22 mouse cellular contexts compared by ENCODE assay signal in genomic region chr7:102103555-102103954, GRCm38 (mm10). TPM values are rescaled to one million over a fixed set of nuclear protein-coding genes. Genes with fewer than 3 reads are reported as not detected.
DNase-seq lines count a peak whose midpoint lies in the region; ATAC-seq and TF ChIP-seq lines count a peak whose summit lies in the region.
"Had no signal": no experiment of that assay in that cellular context is flagged by ENCODE, and none has a peak within 500 bp of the region (broad histone marks: within the 10 kb centered on the region; RNA-seq: fewer than 3 reads in every experiment).

No protein-coding gene starts in this region.

- peak; percentile 49 to 62; a peak in 3 of 4 replicates for TF ChIP-seq EP300 in MEL (IDR thresholded peaks at IDR 0.05; ENCODE audit: low read depth in 1 of 2, low read length in 2 of 2)
- TF ChIP-seq EP300 in liver, postnatal 0 days (IDR thresholded peaks at IDR 0.05; ENCODE audit: low read depth), result no peak

- no peak for TF ChIP-seq POLR2A in MEL (IDR thresholded peaks at IDR 0.05; ENCODE audit: control insufficient read depth in 1 of 2, insufficient read depth in 1 of 2, low read depth in 1 of 2, low read length in 2 of 2, poor library complexity in 1 of 2)
- no peak for TF ChIP-seq POLR2A in kidney, adult 2 months (IDR thresholded peaks at IDR 0.05; ENCODE audit: low read depth, low read length)

- WGBS in liver, embryonic 13.5 days (ENCODE audit: insufficient replicate concordance), result 21% methylated on average over 2 of the region's 2 CpGs
- WGBS in liver, postnatal 0 days (ENCODE audit: insufficient replicate concordance), result 44% methylated on average over 2 of the region's 2 CpGs
- 82% methylated on average over 2 of the region's 2 CpGs for WGBS in forebrain, embryonic 11.5 days
- WGBS in kidney, adult 2 months, result 86% methylated on average over 2 of the region's 2 CpGs

- peak; percentile 78 for ATAC-seq in liver, embryonic 13.5 days (ENCODE audit: low read depth)
- peak; percentile 45 for ATAC-seq in liver, postnatal 0 days
- ATAC-seq in forebrain, embryonic 11.5 days (replicated peaks; ENCODE audit: low FRiP score), result no peak
- ATAC-seq: CD4-positive, CD25-positive, alpha-beta regulatory T cell, adult 4 months; forebrain, embryonic 14.5 days had no signal

- no peak overlapping the region for H3K9ac ChIP-seq in MEL (ENCODE audit: control insufficient read depth, low read depth, low read length, poor library complexity, severe bottlenecking)
- H3K9ac ChIP-seq in liver, embryonic 13.5 days, result no peak overlapping the region
- no peak overlapping the region for H3K9ac ChIP-seq in liver, postnatal 0 days (replicated peaks)
- no peak overlapping the region for H3K9ac ChIP-seq in forebrain, embryonic 11.5 days (ENCODE audit: low read length)
- H3K9ac ChIP-seq: embryonic facial prominence, embryonic 13.5 days; heart, embryonic 12.5 days; hindbrain, embryonic 14.5 days had no signal

- H3K4me1 ChIP-seq in MEL (ENCODE audit: control insufficient read depth in 1 of 2, insufficient read depth in 2 of 2, low read length in 2 of 2), result peaks cover 6 to 9% of the 10 kb centered on the region in 2 experiments
- H3K4me1 ChIP-seq in liver, embryonic 13.5 days (replicated peaks), result peaks cover 46% of the 10 kb centered on the region
- H3K4me1 ChIP-seq in liver, postnatal 0 days (ENCODE audit: insufficient read depth), result peaks cover 12% of the 10 kb centered on the region
- peaks cover 7% of the 10 kb centered on the region; the same call in 1 of the 2 replicates for H3K4me1 ChIP-seq in forebrain, embryonic 11.5 days (replicated peaks; ENCODE audit: control insufficient read depth, insufficient read depth, low read length)
- H3K4me1 ChIP-seq in kidney, adult 2 months (ENCODE audit: control insufficient read depth, insufficient read depth, low read length), result peaks cover 4% of the 10 kb centered on the region; the same call in 1 of the 2 replicates

- no peak for TF ChIP-seq CTCF in gastrocnemius, adult 2 months (IDR thresholded peaks at IDR 0.05)
- no peak for TF ChIP-seq CTCF in MEL (IDR thresholded peaks at IDR 0.05 in 2 of 3, conservative IDR thresholded peaks at IDR 0.05 in 1 of 3; ENCODE audit: control insufficient read depth in 1 of 3, insufficient read depth in 1 of 3, low read depth in 2 of 3, low read length in 3 of 3, poor library complexity in 1 of 3, severe bottlenecking in 1 of 3)
- TF ChIP-seq CTCF in liver, postnatal 0 days (IDR thresholded peaks at IDR 0.05; ENCODE audit: low read depth), result no peak
- no peak for TF ChIP-seq CTCF in kidney, adult 2 months (conservative IDR thresholded peaks at IDR 0.05; ENCODE audit: insufficient read depth, insufficient read length, low read depth, low read length)

- peaks cover 0 to 3% of the 10 kb centered on the region in 2 experiments; a peak in 1 of 4 replicates for H3K36me3 ChIP-seq in MEL (ENCODE audit: control insufficient read depth in 1 of 2, insufficient read depth in 2 of 2, low read length in 2 of 2)
- no peaks in the 10 kb centered on the region for H3K36me3 ChIP-seq in liver, embryonic 13.5 days
- no peaks in the 10 kb centered on the region for H3K36me3 ChIP-seq in liver, postnatal 0 days (replicated peaks; ENCODE audit: insufficient read depth, low read length)
- no peaks in the 10 kb centered on the region for H3K36me3 ChIP-seq in forebrain, embryonic 11.5 days (ENCODE audit: control insufficient read depth, insufficient read depth, low read length)
- H3K36me3 ChIP-seq in kidney, adult 2 months (ENCODE audit: control insufficient read depth, insufficient read depth, low read length), result no peaks in the 10 kb centered on the region
- H3K36me3 ChIP-seq: embryonic facial prominence, embryonic 13.5 days; G1E; heart, embryonic 12.5 days; hindbrain, embryonic 10.5 days had no signal

- peak overlapping the region; percentile 71 for H3K4me3 ChIP-seq in gastrocnemius, adult 2 months
- no peak overlapping the region for H3K4me3 ChIP-seq in MEL (ENCODE audit: control insufficient read depth in 1 of 2, insufficient read depth in 1 of 2, low read depth in 2 of 2, low read length in 2 of 2)
- H3K4me3 ChIP-seq in liver, embryonic 13.5 days (replicated peaks), result no peak overlapping the region
- H3K4me3 ChIP-seq in liver, postnatal 0 days (ENCODE audit: low read depth, low read length), result no peak overlapping the region
- H3K4me3 ChIP-seq in forebrain, embryonic 11.5 days (ENCODE audit: low read depth, low read length), result no peak overlapping the region
- H3K4me3 ChIP-seq in kidney, adult 2 months (ENCODE audit: insufficient read depth, low read depth, low read length), result no peak overlapping the region
- H3K4me3 ChIP-seq: embryonic facial prominence, embryonic 13.5 days; heart, embryonic 12.5 days; hindbrain, embryonic 10.5 days had no signal

- no peak for TF ChIP-seq RAD21 in MEL (IDR thresholded peaks at IDR 0.05; ENCODE audit: low read depth, low read length)

- peak overlapping the region; percentile 97 for H3K27ac ChIP-seq in gastrocnemius, adult 2 months
- H3K27ac ChIP-seq in MEL (ENCODE audit: control insufficient read depth, low read depth, low read length), result no peak overlapping the region
- no peak overlapping the region for H3K27ac ChIP-seq in liver, embryonic 13.5 days
- no peak overlapping the region for H3K27ac ChIP-seq in liver, postnatal 0 days (ENCODE audit: low read depth)
- no peak overlapping the region for H3K27ac ChIP-seq in forebrain, embryonic 11.5 days (ENCODE audit: low read depth, low read length)
- H3K27ac ChIP-seq in kidney, adult 2 months (ENCODE audit: insufficient read depth, low read depth, low read length), result no peak overlapping the region
- H3K27ac ChIP-seq: embryonic facial prominence, embryonic 13.5 days; hindbrain, embryonic 14.5 days had no signal

- no peak for DNase-seq in gastrocnemius, adult 2 months
- DNase-seq in gastrocnemius, postnatal 14 days, result no peak
- DNase-seq in MEL (ENCODE audit: low read depth, low spot score), result peak; percentile 62
- no peak for DNase-seq in liver, embryonic 13.5 days
- DNase-seq in liver, postnatal 0 days, result no peak
- DNase-seq in urinary bladder, postnatal 25 days (ENCODE audit: low spot score), result no peak
- no peak for DNase-seq in forebrain, embryonic 11.5 days (ENCODE audit: low spot score)
- DNase-seq in kidney, adult 2 months, result no peak
- DNase-seq: B cell, adult 2 months had no signal

- no peaks in the 10 kb centered on the region for H3K9me3 ChIP-seq in MEL (replicated peaks; ENCODE audit: insufficient read depth, low read length)
- H3K9me3 ChIP-seq in liver, embryonic 13.5 days (replicated peaks), result no peaks in the 10 kb centered on the region
- no peaks in the 10 kb centered on the region for H3K9me3 ChIP-seq in liver, postnatal 0 days (ENCODE audit: low read length)
- H3K9me3 ChIP-seq in forebrain, embryonic 11.5 days (ENCODE audit: control insufficient read depth, low read length), result no peaks in the 10 kb centered on the region
- H3K9me3 ChIP-seq: embryonic facial prominence, embryonic 13.5 days; G1E; heart, embryonic 12.5 days; hindbrain, embryonic 10.5 days had no signal

- H3K27me3 ChIP-seq in MEL (ENCODE audit: control insufficient read depth in 1 of 2, insufficient read depth in 2 of 2, low read length in 2 of 2), result no peaks in the 10 kb centered on the region; a peak in 3 of 4 replicates
- H3K27me3 ChIP-seq in liver, embryonic 13.5 days, result peaks cover 11% of the 10 kb centered on the region
- H3K27me3 ChIP-seq in liver, postnatal 0 days (ENCODE audit: insufficient read depth, low read length), result no peaks in the 10 kb centered on the region
- no peaks in the 10 kb centered on the region for H3K27me3 ChIP-seq in forebrain, embryonic 11.5 days (ENCODE audit: control insufficient read depth, insufficient read depth, low read length)
- no peaks in the 10 kb centered on the region for H3K27me3 ChIP-seq in kidney, adult 2 months (replicated peaks; ENCODE audit: control insufficient read depth, insufficient read depth, low read length)
- H3K27me3 ChIP-seq: embryonic facial prominence, embryonic 13.5 days; heart, embryonic 12.5 days had no signal

- H3K4me2 ChIP-seq in liver, embryonic 13.5 days, result no peak overlapping the region
- H3K4me2 ChIP-seq in liver, postnatal 0 days (ENCODE audit: low read depth, low read length), result no peak overlapping the region
- H3K4me2 ChIP-seq in forebrain, embryonic 11.5 days (ENCODE audit: low read depth, low read length, severe bottlenecking), result no peak overlapping the region
- H3K4me2 ChIP-seq: embryonic facial prominence, embryonic 13.5 days; heart, embryonic 12.5 days; hindbrain, embryonic 14.5 days had no signal

- H3K79me2 ChIP-seq in MEL (ENCODE audit: control insufficient read depth, insufficient read depth, low read length, poor library complexity), result no peaks in the 10 kb centered on the region

- intact Hi-C loops in gastrocnemius, adult 2 months (cut with DNase I), result no loop called here
- intact Hi-C loops in gastrocnemius, postnatal 14 days (cut with DNase I; ENCODE audit: low total_unique reads), result no loop called here

RNA-seq across cellular contexts. Expression of gene Art1, which starts 2.0 kb away (rescaled TPM):
- 100 to 1,000 TPM; 480 to 491 TPM for total RNA-seq in gastrocnemius, adult 2 months (2021)
- 100 to 1,000 TPM; 281 to 363 TPM for total RNA-seq in gastrocnemius, postnatal 14 days (2021)
- not detected in 2 replicates for total RNA-seq in MEL (2012; rRNA removed)
- polyA plus RNA-seq in MEL (2012; ENCODE audit: insufficient read depth in 1 of 2, insufficient read length in 2 of 2, low read depth in 1 of 2, low replicate concordance in 2 of 2, missing spikeins in 1 of 2), result not detected
- polyA plus RNA-seq in liver, embryonic 13.5 days (2015; fragmentation: Nextera tagmentation; extraction: Ambion mirVana), result 0.22 and 0.48 TPM in 2 replicates
- polyA plus RNA-seq in liver, postnatal 0 days (2015; fragmentation: Nextera tagmentation; extraction: Ambion mirVana), result 0.22 and 4.0 TPM in 2 replicates
- 0.52 and 0.89 TPM in 2 replicates for polyA plus RNA-seq in forebrain, embryonic 11.5 days (2014; fragmentation: Nextera tagmentation; extraction: Ambion mirVana)
- polyA plus RNA-seq in kidney, adult 2 months (2012; rRNA removed), result 0.08 and 3.8 TPM in 2 replicates
- polyA plus RNA-seq: CD4-positive, CD25-positive, alpha-beta regulatory T cell, adult 4 months; G1E had no signal

RNA-seq across cellular contexts. Expression of gene Art5, which starts 5.7 kb away (rescaled TPM):
- 10 to 100 TPM; 18.3 to 30.4 TPM for total RNA-seq in gastrocnemius, adult 2 months (2021)
- 1 to 10 TPM; 6.9 to 8.1 TPM for total RNA-seq in gastrocnemius, postnatal 14 days (2021)
- not detected in 2 replicates for total RNA-seq in MEL (2012; rRNA removed)
- polyA plus RNA-seq in MEL (2012; ENCODE audit: insufficient read depth in 1 of 2, insufficient read length in 2 of 2, low read depth in 1 of 2, low replicate concordance in 2 of 2, missing spikeins in 1 of 2), result under 1 TPM in 1 of 2 experiments, not detected in 1; 0.04 TPM
- polyA plus RNA-seq in liver, embryonic 13.5 days (2015; fragmentation: Nextera tagmentation; extraction: Ambion mirVana), result 0.07 and 0.32 TPM in 2 replicates
- 0.13 and 0.30 TPM in 2 replicates for polyA plus RNA-seq in liver, postnatal 0 days (2015; fragmentation: Nextera tagmentation; extraction: Ambion mirVana)
- polyA plus RNA-seq in forebrain, embryonic 11.5 days (2014; fragmentation: Nextera tagmentation; extraction: Ambion mirVana), result 0.72 and 1.5 TPM in 2 replicates
- polyA plus RNA-seq in kidney, adult 2 months (2012; rRNA removed), result 0.15 and 0.33 TPM in 2 replicates
- polyA plus RNA-seq: G1E had no signal

RNA-seq across cellular contexts. Expression of gene Chrna10, which starts 13.1 kb away (rescaled TPM):
- total RNA-seq in gastrocnemius, adult 2 months (2021), result not detected
- 1 to 10 TPM in 1 of 2 experiments, not detected in 1; 1.0 TPM for total RNA-seq in gastrocnemius, postnatal 14 days (2021)
- total RNA-seq in MEL (2012; rRNA removed), result not detected in 2 replicates
- polyA plus RNA-seq in MEL (2012; ENCODE audit: insufficient read depth in 1 of 2, insufficient read length in 2 of 2, low read depth in 1 of 2, low replicate concordance in 2 of 2, missing spikeins in 1 of 2), result not detected
- not detected in 2 replicates for polyA plus RNA-seq in liver, embryonic 13.5 days (2015; fragmentation: Nextera tagmentation; extraction: Ambion mirVana)
- polyA plus RNA-seq in liver, postnatal 0 days (2015; fragmentation: Nextera tagmentation; extraction: Ambion mirVana), result not detected in 2 replicates
- polyA plus RNA-seq in forebrain, embryonic 11.5 days (2014; fragmentation: Nextera tagmentation; extraction: Ambion mirVana), result not detected in 2 replicates
- 0.03 TPM in 1 of 2 replicates, not detected in the other for polyA plus RNA-seq in kidney, adult 2 months (2012; rRNA removed)
- total RNA-seq: adrenal gland, postnatal 10 days; adrenal gland, postnatal 4 days; gastrocnemius, adult 8-10 months; gastrocnemius, postnatal 4 days; heart, adult 8-10 months; heart, postnatal 25 days had no signal
- polyA plus RNA-seq: CD4-positive, CD25-positive, alpha-beta regulatory T cell, adult 4 months; embryonic facial prominence, embryonic 13.5 days; forebrain, embryonic 14.5 days; G1E; heart, embryonic 12.5 days; hindbrain, embryonic 10.5 days had no signal

RNA-seq across cellular contexts. Expression of gene Trpc2, which starts 20.6 kb away (rescaled TPM):
- 1 to 10 TPM in 1 of 2 experiments, under 1 TPM in 1; 0.10 to 1.3 TPM for total RNA-seq in gastrocnemius, adult 2 months (2021)
- under 1 TPM in 1 of 2 experiments, not detected in 1; 0.21 TPM for total RNA-seq in gastrocnemius, postnatal 14 days (2021)
- total RNA-seq in MEL (2012; rRNA removed), result not detected in 2 replicates
- not detected for polyA plus RNA-seq in MEL (2012; ENCODE audit: insufficient read depth in 1 of 2, insufficient read length in 2 of 2, low read depth in 1 of 2, low replicate concordance in 2 of 2, missing spikeins in 1 of 2)
- polyA plus RNA-seq in liver, embryonic 13.5 days (2015; fragmentation: Nextera tagmentation; extraction: Ambion mirVana), result not detected in 2 replicates
- not detected in 2 replicates for polyA plus RNA-seq in liver, postnatal 0 days (2015; fragmentation: Nextera tagmentation; extraction: Ambion mirVana)
- polyA plus RNA-seq in forebrain, embryonic 11.5 days (2014; fragmentation: Nextera tagmentation; extraction: Ambion mirVana), result not detected in 2 replicates
- not detected in 2 replicates for polyA plus RNA-seq in kidney, adult 2 months (2012; rRNA removed)
- polyA plus RNA-seq: CD4-positive, CD25-positive, alpha-beta regulatory T cell, adult 4 months; embryonic facial prominence, embryonic 13.5 days; forebrain, embryonic 14.5 days; G1E; hindbrain, embryonic 10.5 days; hindbrain, embryonic 14.5 days had no signal

RNA-seq across cellular contexts. Expression of gene Xntrpc, which starts 38.0 kb away (rescaled TPM):
- total RNA-seq in gastrocnemius, adult 2 months (2021), result 1 to 10 TPM in 1 of 2 experiments, under 1 TPM in 1; 0.50 to 1.2 TPM
- total RNA-seq in gastrocnemius, postnatal 14 days (2021), result under 1 TPM; 0.53 to 0.84 TPM
- total RNA-seq in MEL (2012; rRNA removed), result 0.08 and 0.13 TPM in 2 replicates
- polyA plus RNA-seq in MEL (2012; ENCODE audit: insufficient read depth in 1 of 2, insufficient read length in 2 of 2, low read depth in 1 of 2, low replicate concordance in 2 of 2, missing spikeins in 1 of 2), result under 1 TPM in 1 of 2 experiments, not detected in 1; 0.14 TPM
- 0.22 and 0.28 TPM in 2 replicates for polyA plus RNA-seq in liver, embryonic 13.5 days (2015; fragmentation: Nextera tagmentation; extraction: Ambion mirVana)
- polyA plus RNA-seq in liver, postnatal 0 days (2015; fragmentation: Nextera tagmentation; extraction: Ambion mirVana), result 0.15 and 0.20 TPM in 2 replicates
- 2.1 and 2.4 TPM in 2 replicates for polyA plus RNA-seq in forebrain, embryonic 11.5 days (2014; fragmentation: Nextera tagmentation; extraction: Ambion mirVana)
- 1.8 and 2.5 TPM in 2 replicates for polyA plus RNA-seq in kidney, adult 2 months (2012; rRNA removed)
